Comparison of ENCODE assay signal across 25 mouse cellular contexts in genomic region chr17:46079037-46079436, GRCm38 (mm10). TPM values are rescaled to one million over a fixed set of nuclear protein-coding genes. Genes with fewer than 3 reads are reported as not detected.
DNase-seq lines count a peak whose midpoint lies in the region; ATAC-seq and TF ChIP-seq lines count a peak whose summit lies in the region.
"Had no signal": no experiment of that assay in that cellular context is flagged by ENCODE, and none has a peak within 500 bp of the region (broad histone marks: within the 10 kb centered on the region; RNA-seq: fewer than 3 reads in every experiment).

No protein-coding gene starts in this region.

- no peak overlapping the region for H3K4me3 ChIP-seq in gastrocnemius, adult 2 months
- H3K4me3 ChIP-seq in liver, embryonic 14.5 days (ENCODE audit: insufficient read depth in 1 of 2, low read depth in 2 of 2, low read length in 2 of 2): no peak overlapping the region
- H3K4me3 ChIP-seq in liver, embryonic 11.5 days (ENCODE audit: low read depth, low read length): no peak overlapping the region
- H3K4me3 ChIP-seq in testis, adult 2 months (ENCODE audit: control insufficient read depth, low read depth, low read length): no peak overlapping the region
- no peak overlapping the region for H3K4me3 ChIP-seq in hindbrain, embryonic 16.5 days (ENCODE audit: low read length)
- H3K4me3 ChIP-seq: heart, embryonic 13.5 days; hindbrain, embryonic 13.5 days; limb, embryonic 15.5 days; midbrain, embryonic 15.5 days; myocyte; neural tube, embryonic 15.5 days; stomach, embryonic 15.5 days had no signal

- WGBS in liver, embryonic 14.5 days (ENCODE audit: insufficient replicate concordance): 55% methylated on average over 2 of the region's 2 CpGs
- WGBS in liver, embryonic 11.5 days: 60% methylated on average over 2 of the region's 2 CpGs
- WGBS in hindbrain, embryonic 16.5 days: 77% methylated on average over 2 of the region's 2 CpGs

- H3K9ac ChIP-seq in liver, embryonic 14.5 days (replicated peaks): no peak overlapping the region
- no peak overlapping the region for H3K9ac ChIP-seq in liver, embryonic 11.5 days (ENCODE audit: low read depth, low read length)
- H3K9ac ChIP-seq in hindbrain, embryonic 16.5 days (ENCODE audit: low read depth, low read length): no peak overlapping the region
- H3K9ac ChIP-seq: heart, embryonic 13.5 days; hindbrain, embryonic 13.5 days; limb, embryonic 15.5 days; midbrain, embryonic 15.5 days; neural tube, embryonic 15.5 days; stomach, embryonic 15.5 days had no signal

- H3K4me1 ChIP-seq in liver, embryonic 14.5 days (replicated peaks; ENCODE audit: control insufficient read depth in 2 of 2, insufficient read depth in 2 of 2, low read length in 1 of 2): peaks cover 0 to 8% of the 10 kb centered on the region in 2 experiments; a peak in 2 of 4 replicates
- H3K4me1 ChIP-seq in liver, embryonic 11.5 days (replicated peaks; ENCODE audit: control insufficient read depth, insufficient read depth, low read length): peaks cover 9% of the 10 kb centered on the region
- peaks cover 2% of the 10 kb centered on the region for H3K4me1 ChIP-seq in testis, adult 2 months (ENCODE audit: control insufficient read depth, insufficient read depth, low read length)
- peaks cover 4% of the 10 kb centered on the region for H3K4me1 ChIP-seq in hindbrain, embryonic 16.5 days (ENCODE audit: control insufficient read depth, insufficient read depth, low read depth, low read length)

- no peaks in the 10 kb centered on the region for H3K9me3 ChIP-seq in liver, embryonic 14.5 days (ENCODE audit: control insufficient read depth, low read length)
- H3K9me3 ChIP-seq in liver, embryonic 11.5 days (ENCODE audit: control insufficient read depth, low read length): peaks cover 3% of the 10 kb centered on the region
- no peaks in the 10 kb centered on the region for H3K9me3 ChIP-seq in hindbrain, embryonic 16.5 days (ENCODE audit: control insufficient read depth, low read length)
- H3K9me3 ChIP-seq: hindbrain, embryonic 13.5 days; limb, embryonic 15.5 days; midbrain, embryonic 15.5 days; neural tube, embryonic 15.5 days; stomach, embryonic 15.5 days had no signal

- no peak for DNase-seq in gastrocnemius, adult 2 months
- no peak for DNase-seq in gastrocnemius, postnatal 14 days
- no peak for DNase-seq in liver, embryonic 14.5 days (ENCODE audit: low read depth in 3 of 3, low spot score in 3 of 3)
- DNase-seq in liver, embryonic 11.5 days (ENCODE audit: low spot score): no peak
- DNase-seq in testis, postnatal 14 days (ENCODE audit: low spot score): no peak
- DNase-seq: adrenal gland, postnatal 10 days; cerebellum, adult 8-10 months; gastrocnemius, postnatal 25 days; heart, adult 18-20 months; heart, postnatal 14 days; kidney, postnatal 36 days; lung, adult 18-20 months; lung, postnatal 4 days; right cerebral cortex, adult 18-20 months; right cerebral cortex, postnatal 4 days had no signal

- no peak for TF ChIP-seq EP300 in liver, embryonic 14.5 days (IDR thresholded peaks at IDR 0.05; ENCODE audit: low read depth)

- ATAC-seq in liver, embryonic 14.5 days (ENCODE audit: insufficient read depth): no peak
- ATAC-seq in liver, embryonic 11.5 days (replicated peaks; ENCODE audit: low FRiP score): no peak
- ATAC-seq in hindbrain, embryonic 16.5 days: no peak
- ATAC-seq: forebrain, embryonic 14.5 days; midbrain, embryonic 15.5 days had no signal

- no peaks in the 10 kb centered on the region for H3K27me3 ChIP-seq in liver, embryonic 14.5 days (ENCODE audit: control insufficient read depth, insufficient read depth, low read length)
- no peaks in the 10 kb centered on the region for H3K27me3 ChIP-seq in liver, embryonic 11.5 days (replicated peaks; ENCODE audit: control insufficient read depth, insufficient read depth, low read length)
- no peaks in the 10 kb centered on the region for H3K27me3 ChIP-seq in testis, adult 2 months (ENCODE audit: control insufficient read depth, insufficient read depth, low read length)
- no peaks in the 10 kb centered on the region for H3K27me3 ChIP-seq in hindbrain, embryonic 16.5 days (replicated peaks; ENCODE audit: control insufficient read depth, insufficient read depth, low read length)
- H3K27me3 ChIP-seq: heart, embryonic 13.5 days; limb, embryonic 15.5 days; midbrain, embryonic 15.5 days; neural tube, embryonic 15.5 days; stomach, embryonic 15.5 days had no signal

- intact Hi-C loops in gastrocnemius, adult 2 months (cut with DNase I): no loop called here
- intact Hi-C loops in gastrocnemius, postnatal 14 days (cut with DNase I; ENCODE audit: low total_unique reads): loop anchor here (5.0 kb wide), 1 partner anchor 37 kb away; no protein-coding TSS in a partner anchor

- no peak for TF ChIP-seq POLR2A in testis, adult 2 months (IDR thresholded peaks at IDR 0.05; ENCODE audit: control insufficient read depth, low read depth, low read length)

- H3K4me2 ChIP-seq in liver, embryonic 14.5 days (ENCODE audit: low read depth): no peak overlapping the region
- H3K4me2 ChIP-seq in liver, embryonic 11.5 days: no peak overlapping the region
- H3K4me2 ChIP-seq in hindbrain, embryonic 16.5 days (ENCODE audit: low read length): no peak overlapping the region
- H3K4me2 ChIP-seq: heart, embryonic 13.5 days; hindbrain, embryonic 13.5 days; limb, embryonic 15.5 days; midbrain, embryonic 15.5 days; neural tube, embryonic 15.5 days; stomach, embryonic 15.5 days had no signal

- TF ChIP-seq CTCF in gastrocnemius, adult 2 months (IDR thresholded peaks at IDR 0.05): peak; percentile 6; the same call in 1 of the 2 replicates
- peak; percentile 47 for TF ChIP-seq CTCF in liver, embryonic 14.5 days (IDR thresholded peaks at IDR 0.05; ENCODE audit: low read depth)
- peak; percentile 19; the same call in 1 of the 2 replicates for TF ChIP-seq CTCF in testis, adult 2 months (IDR thresholded peaks at IDR 0.05; ENCODE audit: control insufficient read depth, insufficient read depth, insufficient replicate concordance, low read depth, low read length)

- no peaks in the 10 kb centered on the region for H3K36me3 ChIP-seq in liver, embryonic 14.5 days (replicated peaks; ENCODE audit: control insufficient read depth, insufficient read depth, low read depth)
- H3K36me3 ChIP-seq in liver, embryonic 11.5 days (ENCODE audit: control insufficient read depth, insufficient read depth, low read length): no peaks in the 10 kb centered on the region
- no peaks in the 10 kb centered on the region for H3K36me3 ChIP-seq in testis, adult 2 months (ENCODE audit: control insufficient read depth, insufficient read depth, low read length)
- no peaks in the 10 kb centered on the region for H3K36me3 ChIP-seq in hindbrain, embryonic 16.5 days (ENCODE audit: control insufficient read depth, insufficient read depth, low read length)
- H3K36me3 ChIP-seq: heart, embryonic 13.5 days; hindbrain, embryonic 13.5 days; limb, embryonic 15.5 days; midbrain, embryonic 15.5 days; neural tube, embryonic 15.5 days; stomach, embryonic 15.5 days had no signal

- no peak overlapping the region for H3K27ac ChIP-seq in gastrocnemius, adult 2 months
- no peak overlapping the region for H3K27ac ChIP-seq in liver, embryonic 14.5 days
- H3K27ac ChIP-seq in liver, embryonic 11.5 days (ENCODE audit: low read depth, low read length): no peak overlapping the region
- no peak overlapping the region for H3K27ac ChIP-seq in testis, adult 2 months (ENCODE audit: control insufficient read depth, insufficient read depth, low read depth, low read length)
- H3K27ac ChIP-seq in hindbrain, embryonic 16.5 days (ENCODE audit: low read depth, low read length): no peak overlapping the region
- H3K27ac ChIP-seq: heart, embryonic 13.5 days; hindbrain, embryonic 13.5 days; limb, embryonic 15.5 days; midbrain, embryonic 15.5 days; neural tube, embryonic 15.5 days; stomach, embryonic 15.5 days had no signal

RNA-seq across cellular contexts. Expression of gene Mrps18a, which starts 31.7 kb away (rescaled TPM):
- 100 to 1,000 TPM in 1 of 2 experiments, 10 to 100 TPM in 1; 84.2 to 104 TPM for total RNA-seq in gastrocnemius, adult 2 months (2021)
- 10 to 100 TPM; 61.3 to 61.8 TPM for total RNA-seq in gastrocnemius, postnatal 14 days (2021)
- polyA plus RNA-seq in liver, embryonic 14.5 days (2012; rRNA removed): 22.8 and 29.7 TPM in 2 replicates
- polyA plus RNA-seq in liver, embryonic 14.5 days (2014; fragmentation: Nextera tagmentation; extraction: Ambion mirVana): 65.2 and 68.5 TPM in 2 replicates
- polyA plus RNA-seq in liver, embryonic 11.5 days (2014; fragmentation: Nextera tagmentation; extraction: Ambion mirVana): 141 and 143 TPM in 2 replicates
- polyA plus RNA-seq in testis, adult 2 months (2012; rRNA removed): 74.0 and 89.6 TPM in 2 replicates
- 152 and 163 TPM in 2 replicates for polyA plus RNA-seq in hindbrain, embryonic 16.5 days (2015; fragmentation: Nextera tagmentation; extraction: Ambion mirVana)

RNA-seq across cellular contexts. Expression of gene Vegfa, which starts 46.9 kb away (rescaled TPM):
- total RNA-seq in gastrocnemius, adult 2 months (2021): 100 to 1,000 TPM; 135 to 219 TPM
- 10 to 100 TPM; 73.9 to 95.9 TPM for total RNA-seq in gastrocnemius, postnatal 14 days (2021)
- polyA plus RNA-seq in liver, embryonic 14.5 days (2012; rRNA removed): 27.9 and 33.9 TPM in 2 replicates
- 1.2 and 1.7 TPM in 2 replicates for polyA plus RNA-seq in liver, embryonic 14.5 days (2014; fragmentation: Nextera tagmentation; extraction: Ambion mirVana)
- 3.4 and 4.6 TPM in 2 replicates for polyA plus RNA-seq in liver, embryonic 11.5 days (2014; fragmentation: Nextera tagmentation; extraction: Ambion mirVana)
- polyA plus RNA-seq in testis, adult 2 months (2012; rRNA removed): 13.2 and 13.5 TPM in 2 replicates
- 3.7 and 3.8 TPM in 2 replicates for polyA plus RNA-seq in hindbrain, embryonic 16.5 days (2015; fragmentation: Nextera tagmentation; extraction: Ambion mirVana)
